Mouse (Mus musculus) heart, postnatal 0 days (tissue): ENCODE measurements around the gene Npas1.

ENCODE experiments used
- CTCF ChIP-seq: IDR thresholded peaks from 2 replicates; pipeline ENCODE4 v1.5.1; 2016; ENCODE audit warnings: antibody characterized with exemption, control low read depth, low read depth
- EP300 ChIP-seq: IDR thresholded peaks from 2 replicates; pipeline ENCODE4 v1.6.1; 2016; ENCODE audit warnings: antibody characterized with exemption, low read depth

- no peak for TF ChIP-seq CTCF
- TF ChIP-seq EP300 = no peak
These were observed 64.6 kb downstream of the Npas1 start for GRCm38 (mm10) chr7:16412930-16413329.
